Mouse (Mus musculus) embryonic facial prominence, embryonic 12.5 days (tissue): ENCODE data around the gene Gtf3c4. TPM values are rescaled to one million over a fixed set of nuclear protein-coding genes. Genes with fewer than 3 reads are reported as not detected.

ENCODE experiments used
- polyA plus RNA-seq: library from polyadenylated mRNA; unstranded; fragments of >200 nt; fragmentation: Nextera tagmentation; extraction: Ambion mirVana; gene quantifications from 2 replicates; pipeline ENCODE4 v1.2.1, GENCODE M21; 2016

Gtf3c4 gene
- polyA plus RNA-seq, 1 experiment from 2014 or later = 31.1 TPM

Other genes with a start within 250 kb of the Gtf3c4 start
- gene Gfi1b, start 218.4 kb downstream of the Gtf3c4 start, polyA plus RNA-seq = 0.97 and 1.0 TPM in 2 replicates
- 25.3 and 26.4 TPM in 2 replicates for gene Tsc1, start 199.1 kb downstream of the Gtf3c4 start, polyA plus RNA-seq
- 0.57 and 1.0 TPM in 2 replicates for gene Spaca9, start 140.6 kb downstream of the Gtf3c4 start, polyA plus RNA-seq
- 0.80 and 0.97 TPM in 2 replicates for gene Ak8, start 140.2 kb downstream of the Gtf3c4 start, polyA plus RNA-seq
- gene Ddx31, start within 50 bp of the Gtf3c4 start, polyA plus RNA-seq = 17.9 and 21.3 TPM in 2 replicates
- gene Barhl1, start 76.3 kb upstream of the Gtf3c4 start, polyA plus RNA-seq = 0.29 and 1.5 TPM in 2 replicates
- gene Cfap77, start 214.7 kb upstream of the Gtf3c4 start, polyA plus RNA-seq = 0.55 and 0.79 TPM in 2 replicates
- gene Ttf1, start 219.9 kb upstream of the Gtf3c4 start, polyA plus RNA-seq = 11.4 and 12.4 TPM in 2 replicates